Mouse (Mus musculus) spleen, postnatal 14 days (tissue): ENCODE results near the gene Sgms2.

Experiments used
- DNase-seq, 2 experiments: peaks; one replicate each; pipeline ENCODE4 v3.0.0; 2021 to 2022; ENCODE audit warnings: low spot score in 2 of 2

Sgms2 gene

DNA sequence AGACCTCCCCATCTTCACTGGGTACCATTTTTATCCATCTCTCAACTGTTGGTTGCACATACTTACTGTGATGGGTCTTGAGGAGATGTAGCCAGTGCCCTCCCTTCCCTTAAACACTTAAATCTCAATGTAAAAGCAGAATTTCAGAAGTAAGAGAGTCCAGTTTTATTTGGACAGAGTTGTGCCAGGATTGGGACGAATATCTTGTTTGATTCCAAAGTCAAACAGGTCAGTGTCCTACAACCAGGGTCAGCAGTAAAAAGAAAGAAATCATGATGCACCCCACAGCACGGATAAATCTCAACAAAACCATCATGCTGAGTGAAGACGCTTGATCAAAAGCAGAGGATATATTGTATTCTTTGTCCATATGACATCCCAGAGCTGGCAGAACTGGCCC lies 183.4 kb downstream of the Sgms2 start:
- no peak for DNase-seq

DNA sequence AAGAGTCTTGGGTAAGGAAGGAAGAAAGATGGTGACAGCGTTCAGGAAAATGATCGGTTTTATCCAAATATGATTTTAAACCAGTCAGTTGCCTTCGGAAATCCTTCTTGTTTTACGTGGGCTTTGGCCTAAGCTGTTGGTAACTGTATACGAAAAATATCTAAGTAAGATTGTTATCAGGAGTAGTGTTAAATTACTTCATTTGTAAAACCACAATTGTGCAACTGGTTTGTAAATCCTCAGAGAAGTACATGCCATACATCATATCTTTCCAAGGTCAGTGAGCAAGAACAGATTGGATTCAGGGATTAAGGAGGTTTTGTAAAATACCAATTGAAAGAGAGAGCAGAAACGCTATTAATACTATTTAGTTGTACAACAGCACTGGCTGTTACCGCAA lies 185.0 kb downstream of the Sgms2 start:
- no peak for DNase-seq

DNA sequence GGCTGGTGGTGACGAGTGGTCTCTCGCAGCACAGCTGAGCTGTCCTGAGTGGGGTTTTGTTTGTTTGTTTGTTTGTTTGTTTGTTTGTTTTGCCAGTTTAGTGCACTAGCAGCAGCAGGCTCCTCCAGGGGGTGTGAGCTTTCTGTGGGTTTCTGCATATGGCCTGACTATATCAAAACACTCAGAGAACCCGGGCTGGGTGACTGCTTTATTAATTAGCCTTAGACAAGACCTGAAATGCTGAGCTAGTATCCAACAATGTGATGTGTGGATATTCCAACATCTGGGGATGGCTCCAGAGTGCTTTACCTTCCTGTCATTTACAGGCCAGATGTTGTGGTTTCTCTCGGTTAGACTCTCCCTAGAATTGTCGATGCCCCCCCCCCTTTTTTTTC lies 187.9 kb downstream of the Sgms2 start:
- DNase-seq = no peak

DNA sequence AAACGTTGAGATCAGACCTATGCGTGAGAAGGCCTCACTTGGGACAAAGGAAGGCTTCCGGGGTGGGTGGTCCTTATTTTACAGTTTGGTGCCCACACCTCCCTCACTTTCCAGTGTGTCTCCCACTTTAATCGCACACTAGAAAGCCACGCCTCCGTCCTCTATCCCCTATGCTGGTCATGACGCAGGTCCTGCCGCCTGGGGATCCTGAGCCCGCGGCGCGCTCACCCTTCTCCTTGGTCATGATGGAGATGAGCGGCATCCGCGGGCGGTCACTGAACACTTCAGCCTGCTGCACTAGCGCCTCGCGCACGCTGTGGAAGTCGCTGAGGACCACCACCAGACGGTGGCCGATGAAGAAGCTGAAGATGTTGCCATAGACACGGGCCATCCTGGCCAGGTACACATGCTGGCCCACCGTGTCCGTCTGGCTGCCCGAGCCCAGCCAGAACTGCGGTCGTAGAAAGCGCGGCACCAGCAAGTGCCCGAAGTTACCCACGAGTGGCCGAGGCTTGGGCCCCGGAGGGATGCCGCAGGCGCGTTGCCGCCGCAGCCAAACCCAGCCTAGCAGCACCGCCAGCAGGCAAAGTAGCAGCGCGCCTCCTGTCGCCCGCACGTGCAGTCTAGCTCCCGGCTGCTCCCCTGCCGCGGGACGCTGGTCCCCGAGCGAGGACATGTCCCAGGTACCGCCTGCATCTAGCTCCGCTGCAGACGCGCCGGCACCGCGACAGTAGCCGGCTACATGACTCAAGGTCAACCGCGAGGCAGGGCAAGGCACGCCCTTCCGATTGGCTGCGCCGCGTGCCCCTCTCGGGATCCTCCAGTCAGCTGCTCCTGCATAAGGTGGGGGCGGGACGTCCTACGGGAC lies 188.5 kb downstream of the Sgms2 start, which contains the start of gene Cyp2u1:
Gene Cyp2u1, minus strand, starts transcription at position 776 of the 868 bp plus-strand sequence.
- peak; percentile 51 to 67 for DNase-seq

DNA sequence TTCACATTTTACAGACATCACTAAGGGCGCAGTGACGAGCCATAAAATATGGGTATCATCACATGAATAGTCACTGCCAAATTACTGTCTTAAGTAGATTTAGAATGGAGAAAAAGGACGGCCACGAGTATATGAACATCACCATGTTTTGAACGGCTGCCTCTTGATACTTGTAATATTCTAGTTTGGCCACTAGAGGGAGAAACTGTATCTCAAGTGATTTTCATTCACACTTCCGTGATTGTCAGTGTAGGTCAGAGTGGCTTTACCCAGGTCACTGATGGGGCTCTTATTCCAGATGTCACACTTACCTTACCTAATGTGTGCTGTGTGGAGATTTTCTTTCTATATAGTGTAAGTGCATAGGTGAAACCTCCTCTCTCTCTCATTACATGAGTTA lies 191.3 kb downstream of the Sgms2 start:
- no peak for DNase-seq

DNA sequence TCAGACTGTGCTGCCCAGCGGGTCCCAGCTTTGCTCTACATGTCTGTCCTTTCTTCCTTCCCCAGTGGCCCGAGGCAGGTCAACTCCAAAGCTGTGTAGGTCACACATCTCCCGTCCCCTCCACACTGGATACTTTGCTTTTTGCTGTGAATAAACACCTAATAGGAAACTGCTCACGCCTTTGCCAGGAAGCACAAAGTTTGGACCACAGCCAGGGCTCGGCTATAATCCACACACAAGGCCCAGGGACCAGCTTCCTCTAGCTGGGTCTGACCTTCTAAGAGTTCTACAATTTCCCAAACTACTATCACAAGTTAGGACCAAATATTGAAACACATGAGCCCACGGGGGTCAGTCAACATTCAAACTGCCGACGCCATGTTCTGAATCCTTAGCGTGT lies 192.1 kb downstream of the Sgms2 start:
- DNase-seq = no peak

DNA sequence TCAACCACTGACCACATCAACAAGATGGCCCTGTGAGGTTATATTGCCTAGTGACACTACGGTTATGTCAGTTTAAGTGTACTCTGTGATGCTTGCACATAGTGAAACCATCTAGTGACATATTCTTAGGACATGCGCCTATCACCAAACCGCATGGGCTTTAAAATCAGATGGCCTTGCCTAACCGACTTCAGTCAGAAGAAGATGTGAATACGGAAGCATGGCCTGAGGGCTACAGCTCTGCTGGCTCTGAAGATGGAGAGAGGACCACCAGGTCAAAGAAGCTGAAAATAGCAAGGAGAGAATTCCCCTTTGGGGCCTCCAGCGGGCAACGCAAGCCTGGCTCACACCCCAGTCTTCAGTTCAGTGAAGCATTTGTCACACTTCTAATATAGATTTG lies 194.3 kb downstream of the Sgms2 start:
- no peak for DNase-seq

DNA sequence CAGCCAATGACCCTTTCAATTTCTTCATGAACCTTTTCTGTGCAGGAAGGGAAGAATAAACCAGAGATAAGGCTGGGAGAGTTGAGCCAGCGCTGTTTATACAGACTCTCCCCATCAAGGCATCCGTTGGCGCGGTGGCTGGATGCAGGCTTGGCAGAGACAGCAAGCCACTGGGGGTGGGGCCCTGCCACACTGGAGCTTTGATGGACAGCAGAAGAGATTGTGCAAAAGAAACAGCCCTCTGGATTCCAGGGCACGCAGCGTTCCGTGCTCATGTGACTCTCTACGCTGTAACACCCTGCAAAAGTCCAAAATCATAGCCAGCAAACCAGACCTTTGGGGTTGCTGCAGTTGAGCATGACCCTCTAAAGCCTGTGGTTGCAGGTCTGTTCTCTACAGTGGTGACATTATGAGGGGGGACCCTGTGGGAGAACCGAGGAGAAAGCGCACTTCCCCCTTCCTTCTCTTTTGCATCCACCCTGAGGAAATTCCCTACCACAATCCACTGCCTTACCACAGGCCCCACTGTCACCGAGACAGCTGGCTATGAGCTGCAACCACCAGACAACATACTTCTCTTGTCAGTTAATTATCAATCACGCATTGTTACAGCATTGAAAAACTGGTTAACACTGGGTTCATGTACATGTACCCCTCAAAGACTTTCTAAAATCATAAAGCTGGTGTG lies 195.6 kb downstream of the Sgms2 start:
- DNase-seq = no peak

DNA sequence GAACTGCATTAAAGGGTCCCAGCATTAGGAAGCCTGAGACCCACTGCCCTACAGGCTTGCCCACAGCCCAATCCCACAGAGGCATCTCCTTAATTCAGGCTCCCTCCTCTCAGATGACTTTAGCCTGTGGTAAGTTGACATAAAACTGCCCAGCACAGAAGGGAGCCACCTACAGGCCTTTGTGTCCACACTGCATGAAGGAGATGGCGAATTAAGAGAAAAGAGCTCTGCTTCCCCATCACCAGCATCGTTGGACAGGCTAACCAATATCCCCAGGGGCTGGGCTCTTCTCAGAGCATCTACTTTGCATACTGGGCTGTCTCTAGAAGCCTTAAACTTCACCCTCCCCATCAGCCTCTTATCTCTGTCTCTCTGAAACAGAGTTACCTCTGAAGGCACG lies 196.7 kb downstream of the Sgms2 start:
- DNase-seq = no peak

DNA sequence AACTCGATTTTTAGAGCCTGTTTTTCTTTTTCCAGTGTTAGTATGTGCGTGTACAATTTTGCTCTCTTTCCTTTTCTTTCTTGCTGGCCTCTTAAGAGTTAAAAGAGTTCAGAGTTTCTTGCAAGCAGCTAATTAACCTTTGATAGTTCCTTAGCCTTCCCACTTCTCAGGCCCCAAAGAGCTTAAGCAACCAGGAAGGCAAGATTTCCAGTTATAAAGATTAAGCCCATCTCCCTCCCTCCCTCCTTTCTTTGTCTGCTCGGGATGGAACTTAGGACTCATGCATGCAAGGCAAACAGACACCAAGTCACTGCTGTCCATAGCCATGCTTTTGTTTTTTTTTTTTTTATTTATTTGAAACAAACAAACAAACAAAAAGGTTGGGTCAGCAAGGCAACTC lies 198.3 kb downstream of the Sgms2 start:
- DNase-seq = no peak

DNA sequence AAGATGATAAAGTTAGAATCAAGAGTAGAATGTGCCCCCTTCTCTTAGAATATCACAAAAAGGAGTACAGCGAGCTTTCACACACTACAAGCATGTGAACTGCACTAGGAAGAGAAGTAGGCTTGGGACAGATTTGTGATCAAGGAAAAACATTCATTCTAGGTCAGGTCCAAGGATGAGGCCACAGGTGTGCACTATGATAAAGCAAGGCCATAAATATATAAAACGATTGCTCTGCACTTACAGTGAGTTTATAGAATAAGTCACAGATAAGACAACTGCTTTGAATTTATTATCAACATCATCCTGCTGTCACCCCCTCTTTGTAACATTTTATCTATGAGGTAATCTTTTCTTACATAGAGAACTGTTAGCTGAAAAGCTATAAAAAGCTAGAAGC lies 198.9 kb downstream of the Sgms2 start:
- no peak for DNase-seq

DNA sequence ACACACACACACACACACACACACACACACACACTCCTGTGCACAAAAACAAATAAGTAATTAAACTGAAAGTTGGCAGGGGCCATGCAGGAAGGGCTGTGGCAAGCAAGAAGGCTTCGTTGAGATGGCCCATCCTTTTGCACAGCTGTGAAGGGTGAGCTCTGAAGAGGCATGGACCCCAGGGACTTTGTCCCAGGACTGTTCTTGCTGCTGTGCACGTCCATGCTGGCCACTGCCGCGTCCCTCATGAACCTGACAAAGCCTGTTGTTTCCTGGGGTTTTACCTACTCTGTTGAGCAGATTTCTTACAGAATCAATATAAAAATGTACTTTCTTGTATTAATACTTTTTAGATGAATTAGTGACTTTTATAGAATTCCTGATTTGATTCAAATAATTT lies 199.3 kb downstream of the Sgms2 start:
- DNase-seq = no peak

DNA sequence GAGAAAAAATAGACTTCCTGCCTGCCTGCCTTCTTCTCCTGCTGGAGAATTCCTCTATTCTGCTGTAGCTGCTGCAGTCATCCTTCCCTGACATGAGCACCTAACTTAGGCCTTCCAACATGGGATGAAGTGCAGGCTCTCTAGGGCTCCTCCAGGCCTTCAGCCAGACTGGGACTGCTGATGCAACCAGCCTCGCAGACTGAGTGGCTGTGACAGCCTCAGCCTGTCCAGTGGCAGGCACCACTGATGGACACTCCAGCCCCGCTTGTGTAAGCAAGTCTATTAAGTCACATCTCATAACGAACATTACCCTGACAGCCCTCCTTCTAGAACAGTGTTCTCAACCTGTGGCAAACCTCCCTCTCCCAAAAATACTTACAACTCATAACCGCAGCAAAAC lies 217.1 kb downstream of the Sgms2 start:
- DNase-seq = no peak

DNA sequence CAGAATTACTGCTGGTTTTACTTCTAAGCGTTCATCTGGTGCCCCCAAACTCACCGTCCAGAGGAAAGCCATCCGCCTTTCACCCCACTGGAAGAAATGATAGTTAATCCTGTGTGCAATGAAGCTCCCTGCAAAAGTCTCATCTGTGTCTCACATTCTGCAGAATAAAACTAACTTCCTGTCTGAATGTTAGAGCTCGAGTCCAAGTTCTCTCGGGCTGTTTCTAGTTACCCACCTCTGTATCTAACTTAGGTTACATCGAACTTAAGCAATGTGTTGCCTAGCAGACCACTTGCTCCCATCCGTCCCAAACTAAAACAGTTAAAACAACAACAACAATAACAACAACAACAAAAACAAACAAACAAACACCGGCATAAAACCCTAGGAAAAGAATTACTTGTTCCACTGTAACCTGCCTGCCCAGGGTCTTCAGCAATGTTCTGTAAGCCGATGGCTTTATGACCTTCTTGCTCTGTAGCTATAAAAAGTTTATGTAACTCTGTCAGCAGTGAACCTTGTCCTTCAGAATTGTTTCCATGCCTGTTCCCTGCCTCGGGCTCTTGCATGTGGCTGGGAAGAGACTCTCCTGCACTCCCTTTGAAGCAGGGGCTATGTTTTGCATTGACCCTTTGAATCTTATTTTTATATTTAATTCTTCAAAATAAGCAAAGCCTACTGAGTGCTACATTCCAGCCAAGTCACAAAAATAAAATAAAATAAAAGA lies 218.7 kb downstream of the Sgms2 start:
- DNase-seq = no peak

DNA sequence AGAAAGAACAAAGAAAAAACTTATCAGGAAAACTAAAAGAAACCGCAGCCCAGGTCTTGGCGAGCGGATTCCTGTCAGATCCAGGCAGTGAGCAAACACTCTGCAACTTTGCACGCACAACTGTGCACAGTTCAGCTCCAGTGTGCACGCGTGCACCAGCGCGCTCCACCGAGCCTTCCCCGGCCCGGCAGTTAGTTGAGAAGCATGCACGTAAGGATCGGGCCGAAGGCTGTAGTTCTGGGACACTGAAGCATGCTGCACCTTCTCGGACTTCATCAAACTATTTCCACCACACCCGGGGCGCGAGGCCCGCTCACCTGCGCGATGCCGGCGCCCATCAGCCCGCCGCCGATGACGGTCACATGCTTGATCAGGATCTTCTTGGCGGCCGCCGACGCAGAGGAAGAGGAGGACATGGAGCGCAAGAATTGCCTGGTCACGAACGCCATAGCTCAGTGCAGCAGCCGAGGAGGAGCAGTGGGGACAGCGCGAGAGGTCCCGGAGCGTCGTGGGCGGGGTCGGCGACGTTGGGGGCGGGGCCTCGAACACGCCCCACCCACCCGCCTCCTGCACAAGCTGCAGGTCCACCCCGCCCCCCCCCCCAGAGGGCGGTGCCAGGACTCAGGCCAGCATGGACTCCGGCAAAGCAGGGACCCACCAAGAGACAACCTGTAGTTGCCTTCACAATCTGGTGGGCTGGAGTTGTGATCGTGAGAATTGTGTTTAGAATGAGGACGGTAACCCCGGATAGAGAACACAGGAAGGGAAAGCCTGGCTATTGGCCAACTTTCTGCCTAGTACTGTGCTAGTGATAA lies 219.4 kb downstream of the Sgms2 start, which contains the start of gene Hadh:
Gene Hadh, minus strand, starts transcription at position 543 of the 815 bp plus-strand sequence.
- peak; percentile 68 to 72 for DNase-seq

DNA sequence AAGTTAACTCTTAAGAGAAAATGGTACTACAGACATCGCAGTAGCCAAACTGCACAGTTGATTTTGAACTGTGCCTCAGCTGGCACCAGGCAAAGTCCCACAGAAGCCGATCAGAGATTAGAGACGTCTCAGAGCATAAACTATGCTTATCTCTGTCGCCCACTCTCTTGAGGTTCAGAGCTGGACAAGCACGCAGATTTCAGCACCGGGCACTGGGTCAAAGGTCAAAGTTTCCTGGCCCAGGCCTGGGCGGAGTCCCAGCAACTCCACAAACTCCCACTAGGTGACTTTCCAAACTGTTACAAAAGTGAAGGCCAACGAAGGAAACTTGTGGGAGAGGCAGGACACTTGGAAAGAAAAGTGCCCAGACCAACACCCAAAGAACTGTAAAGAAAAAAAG lies 220.1 kb downstream of the Sgms2 start:
- DNase-seq = peak in 1 of 2 experiments; percentile 15

DNA sequence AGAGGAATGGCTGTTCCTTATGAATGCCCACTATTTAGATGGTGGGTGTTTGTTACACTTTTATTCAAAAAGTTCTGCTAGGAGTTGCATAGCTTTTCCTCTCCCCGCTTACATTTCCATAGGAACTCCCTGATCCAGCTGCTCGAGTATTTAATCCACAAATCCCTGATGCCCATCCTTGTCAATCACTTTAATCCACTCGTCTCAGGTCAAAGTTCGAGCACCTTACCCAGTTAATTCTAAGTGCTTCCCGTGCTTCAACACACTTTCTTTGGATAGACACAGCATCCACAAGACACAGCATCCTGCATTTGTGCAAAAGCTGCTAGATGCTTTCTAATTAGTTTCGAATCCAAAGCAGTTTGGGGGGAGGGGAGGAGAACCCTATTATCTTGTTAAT lies 220.8 kb downstream of the Sgms2 start:
- no peak for DNase-seq
